Mouse (Mus musculus) hindlimb bud, embryonic 11.5 days (tissue): Measurements from ENCODE around the gene Jade2.

Experiments used
- DNase-seq: peaks from one replicate; pipeline ENCODE4 v3.0.0-alpha.2; 2012; ENCODE audit warnings: low read depth, low spot score; ENCODE audit errors: extremely low spot score

Gene Jade2

GRCm38 (mm10) chr11:51857081-51857671 lies at the start of gene Jade2:
TSS of gene Jade2 (minus strand) at chr11:51857653.
- no peak for DNase-seq

DNA sequence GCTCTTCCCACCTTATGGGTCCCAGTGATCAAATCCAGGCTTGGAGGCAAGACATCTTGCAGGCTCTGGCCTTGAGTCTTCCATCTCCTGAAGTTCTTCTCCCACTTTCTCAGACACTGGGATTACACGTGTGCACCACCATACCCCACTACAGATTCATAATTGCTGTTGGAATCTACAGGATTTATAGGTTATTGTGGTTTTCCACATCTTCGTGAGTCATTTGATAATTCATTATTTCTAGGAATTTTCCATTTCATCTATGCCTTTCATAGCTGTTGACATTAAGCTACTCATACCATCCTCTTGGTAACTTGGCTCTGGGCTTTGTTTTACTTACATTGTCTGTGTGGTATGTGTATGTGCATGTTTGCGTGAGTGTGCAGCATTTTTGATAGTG lies 46.8 kb upstream of the Jade2 start:
- no peak for DNase-seq

DNA sequence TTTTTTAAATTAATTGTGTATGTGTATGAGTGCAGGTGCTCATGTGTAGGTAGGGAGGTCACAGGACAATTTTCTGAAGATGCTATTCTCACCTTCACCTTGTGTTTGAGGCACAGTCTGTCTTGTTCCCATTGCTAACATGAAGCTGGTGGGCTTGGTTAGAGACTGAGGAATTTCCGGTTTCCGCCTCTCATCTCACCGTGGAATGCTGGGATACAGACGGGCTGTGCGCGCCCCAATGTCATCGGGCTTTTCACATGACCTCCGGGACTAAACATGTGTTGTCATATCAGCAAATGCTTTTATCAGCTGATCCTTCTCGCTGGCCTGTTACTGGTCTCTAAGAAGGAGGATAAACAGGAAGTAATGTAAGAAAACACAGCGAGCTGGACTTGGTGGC lies 42.2 kb upstream of the Jade2 start:
- DNase-seq: no peak

- DNase-seq: no peak
These were observed 41.0 kb upstream of the Jade2 start for GRCm38 (mm10) chr11:51898326-51899080.

GRCm38 (mm10) chr11:51897311-51897710 lies 39.9 kb upstream of the Jade2 start:
- DNase-seq: no peak

GRCm38 (mm10) chr11:51896012-51896411 lies 38.6 kb upstream of the Jade2 start:
- DNase-seq: no peak

DNA sequence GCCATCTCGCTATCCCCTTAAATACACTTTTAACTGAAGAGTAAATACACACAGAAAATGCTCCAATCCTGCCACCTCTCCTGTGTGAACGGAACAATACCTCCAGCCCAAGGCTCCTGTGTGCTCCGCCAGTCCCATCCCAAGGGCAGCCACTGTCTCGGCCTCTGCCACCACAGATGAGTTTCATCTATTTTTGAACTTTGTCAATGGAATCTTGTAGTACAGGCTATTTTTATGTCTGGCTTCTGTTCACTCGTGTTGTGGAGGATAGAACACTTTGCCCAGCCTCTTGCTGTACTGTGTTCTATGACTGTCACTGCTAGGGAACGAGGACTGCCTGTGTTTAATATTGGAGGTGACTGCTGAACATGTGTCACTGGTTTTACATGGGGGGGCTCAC lies 28.2 kb upstream of the Jade2 start:
- no peak for DNase-seq

DNA sequence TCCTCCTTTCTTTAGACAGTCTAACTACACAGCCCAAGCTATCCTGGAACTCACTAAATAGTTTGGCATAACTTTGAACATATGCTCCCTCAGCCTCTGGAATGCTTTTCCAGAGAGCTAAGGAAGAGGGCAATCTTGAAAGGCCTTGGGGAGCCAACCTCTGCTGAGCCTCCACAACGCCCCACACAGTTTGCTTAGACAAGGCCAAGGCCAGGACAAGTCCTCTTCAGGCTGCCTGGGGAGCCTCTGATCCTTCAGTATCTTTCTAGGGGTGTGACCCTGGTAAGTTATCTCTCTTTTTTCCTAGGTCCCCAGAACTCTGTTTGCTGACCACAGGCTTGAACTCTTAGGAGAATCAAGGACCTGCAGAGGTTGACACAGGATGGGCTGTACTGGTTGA lies 26.6 kb upstream of the Jade2 start:
- no peak for DNase-seq

- no peak for DNase-seq
These were observed 26.2 kb upstream of the Jade2 start for GRCm38 (mm10) chr11:51883670-51884069.

- no peak for DNase-seq
These were observed 24.3 kb upstream of the Jade2 start for GRCm38 (mm10) chr11:51881776-51882175.

DNA sequence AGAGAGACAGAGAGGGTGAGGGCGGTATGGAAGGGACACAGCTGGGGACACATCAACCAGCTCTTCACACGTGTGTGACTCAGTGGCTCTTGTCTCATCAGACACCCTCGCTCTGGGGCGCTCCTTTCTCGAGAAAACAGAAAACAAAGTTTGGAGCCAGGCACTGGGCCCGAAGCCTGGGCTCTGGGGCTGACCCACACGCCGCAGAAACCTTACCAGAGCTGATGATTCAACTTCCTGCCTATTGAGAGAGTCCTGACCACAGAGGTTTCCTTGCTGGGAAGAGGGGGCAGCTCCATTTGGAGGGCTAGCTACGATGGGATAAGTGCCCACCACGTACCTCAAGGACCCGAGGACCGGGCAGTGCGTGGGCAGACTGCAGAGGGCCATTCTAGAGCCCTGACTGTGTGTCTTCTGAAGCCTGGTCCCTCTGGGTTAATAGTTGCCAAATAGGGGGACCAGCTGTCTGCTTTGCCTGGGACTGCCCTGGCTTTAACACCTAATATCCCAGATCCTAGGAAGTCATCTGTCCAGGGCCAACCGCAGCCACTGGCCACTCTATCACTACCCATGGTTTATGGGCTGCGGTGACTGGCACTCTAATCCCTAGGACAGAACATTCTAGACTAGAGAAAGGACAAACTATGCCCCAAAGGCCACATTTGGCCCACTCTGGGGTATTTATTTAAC lies 23.7 kb upstream of the Jade2 start:
- no peak for DNase-seq

DNA sequence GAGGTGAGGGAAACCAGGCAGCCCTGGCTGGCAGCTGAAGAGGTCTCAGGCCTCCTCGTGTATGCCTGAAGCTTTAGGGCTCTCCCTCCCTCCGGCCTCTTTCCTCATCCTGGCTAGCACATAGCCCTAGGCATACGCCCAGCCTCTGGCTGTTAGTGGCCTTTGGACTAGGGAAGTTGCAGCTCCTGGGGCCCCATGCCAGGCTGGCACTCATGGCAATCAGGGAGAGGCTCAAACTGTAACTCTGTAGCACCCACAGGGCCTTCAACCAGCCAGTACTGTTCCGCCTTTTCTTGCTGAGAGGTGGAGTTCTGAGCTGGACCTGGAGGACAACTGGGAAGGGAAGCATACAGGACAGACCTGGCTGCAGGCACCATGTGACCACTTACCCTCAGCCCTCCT lies 19.5 kb upstream of the Jade2 start:
- no peak for DNase-seq

GRCm38 (mm10) chr11:51875792-51876195 lies 18.3 kb upstream of the Jade2 start:
- no peak for DNase-seq

- no peak for DNase-seq
These were observed 17.6 kb upstream of the Jade2 start for GRCm38 (mm10) chr11:51875086-51875485.

GRCm38 (mm10) chr11:51874266-51875036 lies 17.0 kb upstream of the Jade2 start:
- DNase-seq: no peak

DNA sequence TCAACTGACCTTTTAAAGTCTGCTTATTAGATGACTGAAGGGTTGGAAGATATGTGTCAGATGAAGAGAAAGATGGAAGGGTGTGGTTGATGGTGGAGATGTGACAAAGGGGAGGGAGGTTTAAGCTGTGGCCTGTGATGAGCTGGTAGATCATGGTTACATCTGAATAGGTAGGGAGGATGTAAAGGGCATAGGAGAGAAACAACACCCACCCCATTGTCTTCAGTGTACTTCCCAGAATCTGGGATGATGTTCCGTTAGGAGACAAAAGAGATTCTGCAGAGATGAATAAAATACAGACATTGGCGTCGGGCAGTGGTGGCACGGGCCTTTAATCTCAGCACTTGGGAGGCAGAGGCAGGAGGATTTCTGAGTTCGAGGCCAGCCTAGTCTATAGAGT lies 15.7 kb upstream of the Jade2 start:
- no peak for DNase-seq

DNA sequence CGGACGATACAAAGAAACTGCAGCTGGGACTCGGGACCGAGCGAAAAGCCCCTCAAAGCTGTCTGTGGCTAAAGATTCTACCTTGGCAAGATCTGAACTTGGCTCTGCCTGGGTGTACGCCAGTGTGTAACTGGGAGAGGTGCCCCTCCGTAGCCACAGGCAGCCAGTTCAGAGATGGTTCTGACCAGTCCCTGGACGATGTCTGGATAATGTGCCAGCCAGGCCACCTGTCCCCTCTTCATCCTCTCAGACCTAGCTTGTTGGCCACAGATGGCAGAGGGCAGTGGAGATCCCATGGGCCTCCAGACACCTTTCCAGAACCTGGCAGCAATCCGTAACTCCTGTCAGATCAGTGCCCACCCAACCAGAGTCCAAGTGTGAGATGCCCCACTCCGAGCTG lies 9.8 kb upstream of the Jade2 start:
- no peak for DNase-seq

DNA sequence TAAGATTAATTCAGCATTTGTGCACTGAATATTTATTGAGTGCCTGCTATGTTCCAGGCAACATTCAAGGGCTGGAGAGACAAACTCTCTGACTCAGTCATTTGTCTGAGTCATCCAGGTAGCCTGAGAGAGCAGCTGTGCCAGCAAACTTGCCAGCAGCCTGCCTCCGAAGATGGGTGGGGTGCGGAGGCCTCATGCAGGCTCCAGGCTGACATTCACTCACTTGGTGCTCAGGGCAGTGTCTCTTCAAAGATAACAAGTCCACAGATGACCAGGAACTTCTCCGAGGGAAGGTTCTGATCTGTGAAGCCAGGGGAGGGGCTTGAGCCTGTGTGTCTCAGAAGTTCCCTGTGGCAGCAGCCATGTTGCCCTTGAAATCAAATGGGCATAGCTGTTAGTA lies 8.6 kb upstream of the Jade2 start:
- DNase-seq: no peak

- no peak for DNase-seq
These were observed 3.2 kb upstream of the Jade2 start for GRCm38 (mm10) chr11:51860666-51861065.

- DNase-seq: no peak
These were observed 2.1 kb upstream of the Jade2 start for GRCm38 (mm10) chr11:51859561-51859960.

GRCm38 (mm10) chr11:51858528-51859051 lies 1.1 kb upstream of the Jade2 start:
- DNase-seq: no peak
